Mouse (Mus musculus) limb, embryonic 12.5 days (tissue): Measurements from ENCODE around the gene 2010111I01Rik. TPM values are rescaled to one million over a fixed set of nuclear protein-coding genes. Genes with fewer than 3 reads are reported as not detected.
"Not testable (repeated sequence)": the region's sequence is repeated elsewhere in the genome, so short reads cannot be mapped to it uniquely, and the experiment has no call there.

ENCODE experiments used
- ATAC-seq: fragments of 200-750 bp; cut with Nextera tagmentation; 2 replicates; pipeline ENCODE4 v1.8.0; 2017; ENCODE audit warnings: low read depth, moderate TSS enrichment; ENCODE audit not compliant: insufficient number of reproducible peaks, insufficient read depth, low FRiP score, low TSS enrichment
- H3K27ac ChIP-seq: fragments of 300-500 bp; sonication (generic); 2 replicates; pipeline ENCODE4 v1.5.1; 2016; ENCODE audit warnings: mild to moderate bottlenecking, moderate library complexity
- H3K27me3 ChIP-seq: fragments of 300-500 bp; sonication (generic); 2 replicates; pipeline ENCODE4 v1.6.1; 2016; ENCODE audit warnings: mild to moderate bottlenecking, moderate library complexity
- H3K36me3 ChIP-seq: fragments of 300-500 bp; sonication (generic); 2 replicates; pipeline ENCODE4 v1.6.1; 2016; ENCODE audit warnings: mild to moderate bottlenecking, moderate library complexity
- H3K4me1 ChIP-seq: fragments of 300-500 bp; sonication (generic); replicated peaks from 2 replicates; pipeline ENCODE4 v1.6.1; 2016
- H3K4me2 ChIP-seq: fragments of 300-500 bp; sonication (generic); 2 replicates; pipeline ENCODE4 v1.6.1; 2016; ENCODE audit warnings: mild to moderate bottlenecking, moderate library complexity
- H3K4me3 ChIP-seq: fragments of 300-500 bp; sonication (generic); replicated peaks from 2 replicates; pipeline ENCODE4 v1.5.1; 2016; ENCODE audit warnings: mild to moderate bottlenecking
- H3K9ac ChIP-seq: fragments of 300-500 bp; sonication (generic); replicated peaks from 2 replicates; pipeline ENCODE4 v1.6.1; 2016; ENCODE audit warnings: mild to moderate bottlenecking, moderate library complexity
- H3K9me3 ChIP-seq: fragments of 300-500 bp; sonication (generic); 2 replicates; pipeline ENCODE4 v1.6.1; 2016; ENCODE audit warnings: mild to moderate bottlenecking, moderate library complexity
- WGBS: fragments of 180-500 bp; shearing (Covaris S2); methylation state at CpG from one replicate; pipeline ENCODE4 v1.1.7; 2016; 5-methylcytosine and 5-hydroxymethylcytosine counted together
- polyA plus RNA-seq: library from polyadenylated mRNA; unstranded; fragments of >200 nt; fragmentation: Nextera tagmentation; extraction: Ambion mirVana; gene quantifications from 2 replicates; pipeline ENCODE4 v1.2.1, GENCODE M21; 2016

Gene 2010111I01Rik
- 200 and 207 TPM in 2 replicates for polyA plus RNA-seq

DNA sequence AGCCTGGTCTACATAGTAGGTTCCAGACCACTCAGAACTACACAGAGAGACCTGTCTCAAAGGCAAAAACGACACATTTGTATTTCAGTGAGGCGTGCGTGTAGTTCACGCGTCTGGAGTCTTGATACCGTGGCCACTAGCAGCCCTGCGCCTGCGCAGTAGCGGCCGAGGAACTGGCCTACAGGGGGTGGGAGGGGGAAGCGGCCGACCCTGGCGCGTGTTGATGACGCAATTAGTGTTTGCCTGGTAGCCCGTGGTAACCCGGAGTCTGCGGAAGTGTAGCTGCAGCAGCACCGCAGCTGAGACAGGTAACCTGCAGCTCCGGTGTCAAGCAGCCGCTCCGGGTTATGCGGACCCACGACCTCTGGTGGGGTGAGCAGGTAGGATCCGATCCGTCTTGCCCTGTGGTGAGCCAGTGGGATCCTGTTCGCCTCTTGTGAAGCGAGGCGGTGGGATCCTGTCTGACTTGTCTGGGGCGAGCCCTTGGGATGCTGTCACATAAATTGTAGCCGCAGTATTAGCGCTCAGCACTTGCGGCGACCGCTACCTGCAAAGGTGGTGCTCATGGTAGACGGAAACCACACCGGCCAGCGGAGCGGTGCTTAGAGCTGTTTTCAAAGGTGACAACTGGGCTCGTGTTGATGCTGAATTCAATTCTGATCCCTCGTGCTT lies at the start of gene 2010111I01Rik:
Gene 2010111I01Rik (plus strand): TSS at position 254 of the 672 bp plus-strand sequence.
- Histone ChIP-seq H3K4me1 (peaks cover 14% of the 10 kb centered on the region), H3K9ac (peak within 1 kb of the TSS; percentile 64), H3K36me3 (no peaks in the 10 kb centered on the region), H3K27ac (0 out of 2 replicates have a peak within 1 kb of the TSS, but pooled peaks have one; percentile 50), H3K4me2 (peak within 1 kb of the TSS; percentile 88), H3K9me3 (no peaks in the 10 kb centered on the region), H3K4me3 (peak within 1 kb of the TSS; percentile 80), H3K27me3 (no peaks in the 10 kb centered on the region)
- WGBS, result 0% methylated on average over 41 of the region's 41 CpGs
- peak; percentile 86 for ATAC-seq

DNA sequence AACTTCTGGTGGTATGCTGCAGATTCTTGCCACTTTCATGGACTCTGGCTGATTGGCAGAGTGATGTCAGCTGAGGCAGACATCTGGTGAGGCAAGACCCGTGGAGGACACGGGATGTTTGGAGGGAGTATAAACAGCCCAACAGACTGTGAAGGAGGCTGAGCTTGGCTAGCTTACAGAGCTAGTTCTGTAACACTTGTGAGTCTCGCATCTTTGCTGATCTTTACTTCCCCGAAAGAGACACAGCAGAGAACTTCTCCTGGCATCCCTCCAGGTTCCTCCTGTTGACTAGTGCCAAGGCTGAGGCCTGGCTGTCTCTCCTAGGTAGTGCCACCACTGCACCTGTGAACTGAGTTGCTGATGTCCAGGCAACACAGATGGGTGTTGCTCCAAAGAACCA lies 48.0 kb upstream of the 2010111I01Rik start:
- Histone ChIP-seq H3K4me1 (peaks cover 8% of the 10 kb centered on the region; the same call in 1 of the 2 replicates), H3K4me2 (no peak overlapping the region), H3K4me3 (no peak overlapping the region), H3K27me3 (no peaks in the 10 kb centered on the region), H3K9ac (no peak overlapping the region), H3K9me3 (no peaks in the 10 kb centered on the region), H3K27ac (no peak overlapping the region), H3K36me3 (no peaks in the 10 kb centered on the region)
- 58% methylated on average over 4 of the region's 4 CpGs for WGBS
- no peak for ATAC-seq

DNA sequence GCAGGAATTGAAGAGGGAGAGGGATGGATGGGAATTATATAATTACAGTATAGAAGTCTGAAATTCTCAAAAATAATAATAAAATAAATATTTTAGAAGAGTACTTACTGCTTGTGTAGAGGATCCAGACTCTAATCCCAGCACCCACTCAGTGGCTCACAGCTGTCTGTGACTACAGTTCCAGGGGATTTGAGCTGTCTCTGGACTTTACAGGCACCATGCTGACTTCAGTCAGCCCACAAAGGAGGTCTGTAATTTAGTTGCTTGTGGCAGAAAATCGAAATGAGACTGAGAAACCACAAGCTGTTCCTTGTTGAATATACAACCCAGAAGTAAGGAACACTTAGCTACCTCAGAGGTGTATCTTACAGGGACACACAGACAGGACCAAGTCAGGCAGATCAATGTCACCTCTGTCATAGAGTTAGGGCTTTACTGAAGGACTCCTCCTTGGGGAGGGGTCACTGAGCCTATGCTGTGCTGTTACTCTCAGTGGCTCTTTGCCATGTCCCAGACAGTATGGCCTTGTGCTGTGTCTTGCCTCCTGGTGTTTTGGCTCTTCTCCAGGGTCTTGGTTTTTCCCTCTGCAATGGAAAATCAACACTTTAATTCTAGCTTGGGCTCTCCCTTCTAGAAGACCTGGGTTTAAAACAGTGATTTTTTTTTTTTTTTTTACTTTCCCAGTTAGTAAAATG lies 47.1 kb upstream of the 2010111I01Rik start:
- ATAC-seq, result no peak
- Histone ChIP-seq H3K9me3 (no peaks in the 10 kb centered on the region), H3K4me2 (no peak overlapping the region), H3K9ac (no peak overlapping the region), H3K4me1 (peaks cover 8% of the 10 kb centered on the region; the same call in 1 of the 2 replicates), H3K36me3 (no peaks in the 10 kb centered on the region), H3K27ac (peak overlapping the region; percentile 76), H3K4me3 (no peak overlapping the region), H3K27me3 (no peaks in the 10 kb centered on the region)
- 45% methylated on average over 1 of the region's 1 CpGs for WGBS

DNA sequence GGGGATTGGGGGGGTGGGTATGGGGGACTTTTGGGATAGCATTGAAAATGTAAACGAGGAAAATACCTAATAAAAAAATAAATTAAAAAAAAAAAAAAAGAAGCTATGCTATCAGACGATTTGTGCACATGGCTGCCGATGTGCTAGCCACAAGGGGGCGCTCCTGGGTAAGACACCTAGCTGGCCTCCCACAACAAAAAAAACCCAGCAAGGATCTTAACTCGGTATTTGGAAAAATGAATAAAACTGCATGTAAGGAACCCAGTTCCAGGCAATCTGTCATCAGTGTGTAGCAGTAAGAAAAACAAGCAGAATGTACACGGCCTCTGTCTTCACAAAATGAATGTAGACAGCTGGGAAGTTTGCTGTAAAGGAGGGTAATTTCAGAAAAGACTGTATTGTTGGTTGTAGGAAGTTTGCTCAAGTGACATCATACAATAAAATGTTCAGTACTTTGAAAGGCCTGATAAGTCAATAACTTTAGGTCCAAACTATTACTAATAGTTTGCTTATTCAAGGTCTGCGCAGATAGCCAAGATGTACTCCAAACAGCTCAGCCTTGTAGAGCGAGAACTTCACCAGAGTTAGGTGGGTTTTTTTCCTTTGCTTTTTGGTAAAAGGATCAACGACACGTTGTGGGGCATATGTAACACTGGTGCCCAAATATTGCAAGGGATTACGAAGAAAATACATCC lies 44.9 kb upstream of the 2010111I01Rik start:
- Histone ChIP-seq H3K4me2 (no peak overlapping the region), H3K27me3 (no peaks in the 10 kb centered on the region), H3K4me1 (peaks cover 8% of the 10 kb centered on the region; the same call in 1 of the 2 replicates), H3K27ac (no peak overlapping the region), H3K36me3 (no peaks in the 10 kb centered on the region), H3K9me3 (no peaks in the 10 kb centered on the region), H3K9ac (no peak overlapping the region), H3K4me3 (no peak overlapping the region)
- no peak for ATAC-seq
- 33% methylated on average over 11 of the region's 11 CpGs for WGBS

DNA sequence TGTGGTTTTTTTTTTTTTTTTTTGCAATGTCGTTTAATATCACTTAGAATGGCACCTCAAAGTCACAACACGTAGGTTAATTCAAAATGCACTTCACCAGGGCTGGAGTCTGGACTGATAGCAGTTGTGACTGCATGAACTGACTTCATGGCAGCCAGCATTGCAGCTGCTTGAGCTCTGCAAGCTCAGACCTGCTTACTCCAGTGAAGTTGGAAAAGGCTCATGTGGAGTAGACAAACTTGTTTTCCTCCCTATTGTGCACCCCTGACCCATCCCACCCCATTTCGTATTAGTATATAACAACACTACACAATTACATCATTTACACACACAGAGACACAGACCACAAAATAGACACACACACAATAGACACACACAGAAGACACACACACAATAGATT lies 42.0 kb upstream of the 2010111I01Rik start:
- Histone ChIP-seq H3K27me3 (no peaks in the 10 kb centered on the region), H3K36me3 (no peaks in the 10 kb centered on the region), H3K4me3 (no peak overlapping the region), H3K9ac (no peak overlapping the region), H3K4me2 (no peak overlapping the region), H3K9me3 (no peaks in the 10 kb centered on the region), H3K4me1 (peaks cover 10% of the 10 kb centered on the region; the same call in 1 of the 2 replicates), H3K27ac (no peak overlapping the region)
- no peak for ATAC-seq
- 78% methylated on average over 3 of the region's 3 CpGs for WGBS

DNA sequence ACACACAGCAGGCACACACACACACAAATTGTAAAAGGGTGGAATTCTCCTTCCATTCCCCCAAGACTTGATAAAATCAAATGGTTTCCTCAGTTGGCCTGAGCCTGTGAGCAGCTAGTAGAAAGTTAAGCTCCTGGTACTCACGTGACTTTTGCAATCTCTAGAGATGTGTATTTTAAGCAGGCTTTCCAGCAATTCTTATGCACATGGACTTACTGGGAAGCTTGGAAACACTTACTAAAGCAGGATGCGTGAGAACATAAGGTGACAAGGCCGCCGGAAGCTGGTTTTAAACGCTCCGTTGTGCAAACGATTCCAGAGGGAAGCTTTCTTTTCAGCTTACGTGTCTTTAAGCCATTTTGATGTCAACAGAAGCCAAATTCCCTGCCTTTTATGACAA lies 41.5 kb upstream of the 2010111I01Rik start:
- WGBS, result 69% methylated on average over 8 of the region's 8 CpGs
- Histone ChIP-seq H3K27ac (no peak overlapping the region), H3K9me3 (no peaks in the 10 kb centered on the region), H3K4me3 (no peak overlapping the region), H3K4me1 (peaks cover 7% of the 10 kb centered on the region; the same call in 1 of the 2 replicates), H3K27me3 (no peaks in the 10 kb centered on the region), H3K4me2 (no peak overlapping the region), H3K36me3 (no peaks in the 10 kb centered on the region), H3K9ac (no peak overlapping the region)
- ATAC-seq, result no peak

DNA sequence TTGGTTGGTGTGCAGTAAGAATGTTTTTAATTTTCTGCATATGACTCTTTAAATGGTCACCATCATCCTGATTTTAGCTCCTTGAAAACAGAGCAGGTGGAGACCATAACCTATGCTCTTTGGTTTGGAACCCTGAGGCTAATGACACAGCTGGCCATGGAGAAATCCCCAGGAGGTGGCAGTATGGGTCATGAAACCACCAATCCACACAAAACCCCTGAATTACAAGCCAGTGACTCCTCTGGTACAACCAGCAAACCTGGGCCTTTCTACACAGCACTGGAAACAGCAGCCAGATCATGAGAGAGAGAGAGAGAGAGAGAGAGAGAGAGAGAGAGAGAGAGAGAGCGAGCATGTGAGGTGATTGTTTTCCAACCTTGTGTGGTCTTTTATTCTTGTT lies 38.2 kb upstream of the 2010111I01Rik start:
- Histone ChIP-seq H3K4me3 (no peak overlapping the region), H3K4me2 (no peak overlapping the region), H3K36me3 (no peaks in the 10 kb centered on the region), H3K27ac (no peak overlapping the region), H3K9ac (no peak overlapping the region), H3K9me3 (no peaks in the 10 kb centered on the region), H3K27me3 (no peaks in the 10 kb centered on the region), H3K4me1 (0 out of 2 replicates have a peak, but pooled peaks cover 4% of the 10 kb centered on the region)
- 62% methylated on average over 1 of the region's 1 CpGs for WGBS
- ATAC-seq, result 0 out of 2 replicates have a peak, but pooled peaks have one; percentile 66

DNA sequence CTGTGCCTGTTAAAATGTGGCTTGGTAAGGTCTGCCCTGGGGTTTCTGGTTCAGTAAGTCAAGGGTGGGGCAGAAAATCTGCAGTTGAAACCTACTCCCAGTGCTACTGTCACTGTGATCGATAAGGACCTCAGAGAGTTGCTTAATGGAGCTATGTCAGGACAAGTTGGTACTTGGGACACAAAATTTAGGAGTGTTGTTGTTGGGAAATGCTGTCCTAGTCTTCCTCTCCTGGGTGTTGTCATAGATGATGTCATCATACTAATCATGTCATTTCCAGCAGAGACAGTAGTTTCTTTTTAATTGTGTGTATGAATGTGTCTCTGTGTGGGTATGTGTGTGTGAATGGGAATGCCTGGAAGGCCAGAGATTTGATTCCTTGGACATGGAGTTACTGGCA lies 37.2 kb upstream of the 2010111I01Rik start:
- WGBS, result 86% methylated on average over 1 of the region's 1 CpGs

DNA sequence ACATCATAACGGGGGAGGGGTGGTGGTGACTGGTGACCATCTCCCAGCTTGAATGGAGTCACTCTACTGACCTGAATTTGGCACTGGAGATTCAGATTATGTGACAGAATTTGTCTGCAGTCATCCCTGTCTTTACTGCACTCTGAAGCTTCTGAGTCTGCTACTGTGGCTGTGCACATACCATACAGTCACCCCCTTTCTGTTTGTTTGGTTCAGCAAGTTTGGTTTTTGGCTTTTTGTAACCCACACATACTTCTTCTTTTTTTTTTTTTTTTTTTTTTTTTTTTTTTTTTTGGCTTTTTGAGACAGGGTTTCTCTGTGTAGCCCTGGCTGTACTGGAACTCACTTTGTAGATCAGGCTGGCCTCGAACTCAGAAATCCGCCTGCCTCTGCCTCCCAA lies 35.5 kb upstream of the 2010111I01Rik start:
- not testable (repeated sequence) for H3K36me3 ChIP-seq, ATAC-seq, H3K9me3 ChIP-seq, H3K27ac ChIP-seq, H3K27me3 ChIP-seq, H3K9ac ChIP-seq, H3K4me2 ChIP-seq, H3K4me1 ChIP-seq, H3K4me3 ChIP-seq
- 95% methylated on average over 3 of the region's 3 CpGs for WGBS

More for the DNA sequence above, 37.2 kb upstream of the 2010111I01Rik start:
- Histone ChIP-seq H3K36me3 (no peaks in the 10 kb centered on the region), H3K27me3 (no peaks in the 10 kb centered on the region), H3K4me3 (no peak overlapping the region), H3K9ac (no peak overlapping the region), H3K9me3 (no peaks in the 10 kb centered on the region), H3K4me2 (no peak overlapping the region), H3K27ac (no peak overlapping the region), H3K4me1 (0 out of 2 replicates have a peak, but pooled peaks cover 4% of the 10 kb centered on the region)
- ATAC-seq, result no peak

DNA sequence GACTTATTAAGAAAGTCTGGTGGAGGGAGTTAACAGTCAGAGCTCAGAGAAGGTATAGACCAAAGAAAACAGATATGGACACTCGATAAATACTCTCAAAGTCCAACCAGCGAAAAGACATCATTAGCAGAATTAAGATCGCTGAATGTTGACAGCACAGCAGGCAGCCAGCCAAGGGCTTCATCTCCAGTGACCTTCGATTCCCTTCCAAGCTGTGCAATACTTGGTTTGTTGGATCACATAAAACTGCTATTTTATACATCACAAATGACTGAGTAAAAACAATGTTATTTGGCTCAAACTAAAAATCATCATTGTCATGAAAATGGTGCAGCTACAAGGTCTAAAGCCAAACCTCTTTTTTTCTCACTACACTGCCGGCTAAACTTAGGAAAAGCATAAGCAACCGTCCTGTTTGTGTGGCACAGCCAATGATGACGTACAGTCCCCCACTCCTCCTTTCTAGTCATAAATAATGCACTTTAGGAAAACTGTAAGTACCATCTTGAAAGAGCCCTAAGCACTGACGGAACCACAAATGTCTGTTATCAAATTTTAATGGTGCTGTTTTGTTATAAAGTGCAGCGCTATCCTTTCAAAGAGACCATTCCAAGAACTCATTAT lies 34.8 kb upstream of the 2010111I01Rik start:
- no peaks in the 10 kb centered on the region for H3K36me3 ChIP-seq
- WGBS, result 73% methylated on average over 9 of the region's 9 CpGs
- no peak overlapping the region for H3K4me2 ChIP-seq
- H3K4me1 ChIP-seq, result 0 out of 2 replicates have a peak, but pooled peaks cover 4% of the 10 kb centered on the region
- no peak for ATAC-seq
- H3K27ac ChIP-seq, result no peak overlapping the region
- no peaks in the 10 kb centered on the region for H3K27me3 ChIP-seq
- no peak overlapping the region for H3K4me3 ChIP-seq
- H3K9ac ChIP-seq, result no peak overlapping the region
- H3K9me3 ChIP-seq, result no peaks in the 10 kb centered on the region

DNA sequence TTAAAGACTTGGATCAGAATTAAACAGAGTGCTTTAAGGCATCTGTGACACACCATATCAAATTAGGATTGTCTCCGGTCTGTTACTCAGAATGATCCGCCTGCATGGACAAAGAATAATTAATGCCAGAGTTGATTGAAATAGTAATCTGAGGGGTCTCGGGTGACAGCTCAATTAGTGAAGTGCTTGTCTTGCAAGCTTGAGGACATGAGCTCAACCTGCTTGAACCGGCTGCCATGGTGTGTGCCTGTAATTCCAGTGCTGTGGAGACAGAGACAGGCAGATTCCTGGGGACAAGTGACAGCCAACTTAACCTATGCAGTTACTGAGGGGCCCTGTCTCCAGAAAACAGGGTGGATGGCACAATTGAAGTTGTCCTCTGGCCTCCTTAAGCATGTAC lies 32.2 kb upstream of the 2010111I01Rik start:
- no peak overlapping the region for H3K4me3 ChIP-seq
- no peak overlapping the region for H3K9ac ChIP-seq
- WGBS, result 79% methylated on average over 4 of the region's 4 CpGs
- H3K27me3 ChIP-seq, result no peaks in the 10 kb centered on the region
- no peak overlapping the region for H3K4me2 ChIP-seq
- H3K4me1 ChIP-seq, result no peaks in the 10 kb centered on the region
- no peaks in the 10 kb centered on the region for H3K9me3 ChIP-seq
- H3K36me3 ChIP-seq, result no peaks in the 10 kb centered on the region
- H3K27ac ChIP-seq, result no peak overlapping the region
- no peak for ATAC-seq
